Mouse (Mus musculus) R1 (cell line): ENCODE results near the gene Cdhr5.
"Not testable (repeated sequence)": the region's sequence is repeated elsewhere in the genome, so short reads cannot be mapped to it uniquely, and the experiment has no call there.

Experiments
- DNase-seq: peaks from one replicate; pipeline ENCODE4 v3.0.0-alpha.2; 2018; ENCODE audit warnings: low read depth, low spot score

Gene Cdhr5

GRCm38 (mm10) chr7:141277701-141278678, 1.4 kb upstream of the Cdhr5 start:
- no peak for DNase-seq

- no peak for DNase-seq
Measured at GRCm38 (mm10) chr7:141275356-141275755, 1.2 kb downstream of the Cdhr5 start.

GRCm38 (mm10) chr7:141270631-141271030, 6.0 kb downstream of the Cdhr5 start:
- no peak for DNase-seq

- no peak for DNase-seq
Measured at GRCm38 (mm10) chr7:141269273-141269545, 7.4 kb downstream of the Cdhr5 start.

- no peak for DNase-seq
Measured at GRCm38 (mm10) chr7:141268466-141269272, 7.9 kb downstream of the Cdhr5 start.

- DNase-seq = peak; percentile 30
Measured at GRCm38 (mm10) chr7:141265739-141266561, 10.6 kb downstream of the Cdhr5 start, which contains the start of gene Irf7. Irf7 (minus strand) TSS chr7:141266481.

- no peak for DNase-seq
Measured at GRCm38 (mm10) chr7:141265411-141265738, 11.2 kb downstream of the Cdhr5 start.

- peak; percentile 39 for DNase-seq
Measured at GRCm38 (mm10) chr7:141264761-141265410, 11.7 kb downstream of the Cdhr5 start.

GRCm38 (mm10) chr7:141264041-141264700, 12.4 kb downstream of the Cdhr5 start:
- DNase-seq = no peak

- DNase-seq = peak; percentile 21
Measured at GRCm38 (mm10) chr7:141263640-141264039, 12.9 kb downstream of the Cdhr5 start.

GRCm38 (mm10) chr7:141261480-141261879, 15.1 kb downstream of the Cdhr5 start:
- no peak for DNase-seq

- no peak for DNase-seq
Measured at GRCm38 (mm10) chr7:141256159-141256558, 20.4 kb downstream of the Cdhr5 start.

GRCm38 (mm10) chr7:141250486-141250885, 26.1 kb downstream of the Cdhr5 start:
- DNase-seq = not testable (repeated sequence)

GRCm38 (mm10) chr7:141231551-141231950, 45.0 kb downstream of the Cdhr5 start:
- DNase-seq = peak; percentile 65

GRCm38 (mm10) chr7:141231111-141231510, 45.5 kb downstream of the Cdhr5 start:
- DNase-seq = no peak

- no peak for DNase-seq
Measured at GRCm38 (mm10) chr7:141230570-141230969, 46.0 kb downstream of the Cdhr5 start.

GRCm38 (mm10) chr7:141229702-141230101, 46.9 kb downstream of the Cdhr5 start:
- no peak for DNase-seq

- peak; percentile 92 for DNase-seq
Measured at GRCm38 (mm10) chr7:141228279-141229067, 48.1 kb downstream of the Cdhr5 start, which contains the start of gene Phrf1. Phrf1 (plus strand) TSS chr7:141228784.

- DNase-seq = no peak
Measured at GRCm38 (mm10) chr7:141227796-141228195, 48.8 kb downstream of the Cdhr5 start.

GRCm38 (mm10) chr7:141226535-141226934, 50.1 kb downstream of the Cdhr5 start:
- DNase-seq = peak; percentile 63
